Mouse (Mus musculus) retina, embryonic 14.5 days (tissue): ENCODE measurements at regions not wholly inside any gene's neighbourhood (a gene's known extent, or its start where the extent isn't known, plus 50 kb on each side); places are given as distances from the start of the nearest gene placed in this dataset.

Experiments
- DNase-seq: peaks from one replicate; pipeline ENCODE4 v3.0.0-alpha.2; 2015; ENCODE audit warnings: low spot score

DNA sequence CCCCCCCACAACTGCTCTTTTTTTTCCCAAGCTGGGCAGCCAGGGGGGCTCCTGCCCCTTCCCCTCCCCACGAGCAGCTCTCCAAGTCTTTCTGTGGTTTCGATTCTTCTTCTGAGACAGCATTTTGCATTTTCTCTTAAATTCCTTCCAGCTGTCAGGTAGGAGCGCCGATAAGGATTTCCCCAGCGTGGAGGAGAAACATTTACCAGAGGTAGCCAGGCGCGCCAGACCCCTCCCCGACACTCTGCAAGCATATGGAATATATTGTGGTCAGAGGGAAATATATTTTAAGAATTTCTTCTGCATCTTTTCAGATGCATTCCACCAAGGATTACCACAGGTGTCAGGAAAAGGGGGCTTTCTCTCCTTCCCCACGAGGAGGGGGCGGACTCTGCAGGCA lies 111.9 kb downstream of the Tbx5 start:
- DNase-seq: no peak

DNA sequence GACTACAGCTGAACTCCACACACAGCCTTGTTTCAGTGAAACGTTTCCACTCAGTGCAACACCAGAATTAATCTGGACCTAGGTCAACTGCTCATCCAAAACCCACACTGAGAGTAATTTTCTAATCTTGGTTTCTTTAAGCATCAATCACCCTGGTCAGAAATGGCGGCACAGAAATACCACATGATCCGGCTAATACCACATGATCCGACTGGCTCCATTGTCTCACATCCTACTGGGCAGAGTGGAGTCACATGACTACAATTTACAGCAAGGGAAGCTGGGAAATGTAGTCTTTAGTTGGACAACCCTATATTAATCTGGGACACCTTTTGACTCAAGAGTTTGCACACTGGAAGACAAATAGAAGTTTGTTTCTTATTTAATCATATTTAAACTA lies 115.9 kb downstream of the Tbx5 start:
- peak; percentile 38 for DNase-seq

DNA sequence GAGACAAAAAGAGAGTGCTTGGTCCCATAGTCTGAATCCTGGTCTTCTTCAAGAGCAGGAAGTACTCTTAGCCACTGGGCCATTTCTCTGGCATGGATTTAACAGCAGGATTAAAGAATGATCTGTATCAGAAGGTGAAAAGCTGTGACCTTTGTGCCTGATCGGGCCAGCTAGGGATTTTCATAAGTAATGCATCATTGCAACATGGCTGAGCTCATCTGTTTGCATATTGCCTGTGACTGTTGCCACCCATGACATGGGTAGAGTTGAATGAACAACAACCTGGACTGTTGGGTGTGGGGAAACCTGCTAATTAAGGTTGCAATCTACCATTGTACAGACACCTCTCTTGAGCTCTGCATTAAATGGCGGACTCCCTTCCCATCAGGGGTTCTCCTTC lies 119.6 kb downstream of the Tbx5 start:
- DNase-seq: no peak

DNA sequence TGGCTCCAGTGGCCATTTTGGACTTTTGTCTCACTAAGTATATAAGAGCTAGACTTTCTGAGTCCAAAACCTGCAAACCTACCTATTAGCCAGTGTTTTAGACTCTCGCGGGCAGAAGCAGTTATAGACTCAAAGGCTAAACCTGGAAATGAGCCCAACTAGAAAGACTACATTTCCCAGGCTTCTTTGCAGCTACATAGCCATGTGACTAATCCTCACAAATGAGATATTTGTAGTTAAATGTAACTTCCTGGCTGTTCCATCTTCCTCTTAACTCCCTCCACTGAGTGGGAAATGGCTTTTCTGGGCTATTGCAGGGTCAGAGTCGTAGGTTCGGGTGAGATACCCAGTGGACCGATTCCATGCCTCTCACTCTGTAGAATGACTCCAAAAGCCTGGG lies 120.7 kb downstream of the Tbx5 start:
- no peak for DNase-seq

DNA sequence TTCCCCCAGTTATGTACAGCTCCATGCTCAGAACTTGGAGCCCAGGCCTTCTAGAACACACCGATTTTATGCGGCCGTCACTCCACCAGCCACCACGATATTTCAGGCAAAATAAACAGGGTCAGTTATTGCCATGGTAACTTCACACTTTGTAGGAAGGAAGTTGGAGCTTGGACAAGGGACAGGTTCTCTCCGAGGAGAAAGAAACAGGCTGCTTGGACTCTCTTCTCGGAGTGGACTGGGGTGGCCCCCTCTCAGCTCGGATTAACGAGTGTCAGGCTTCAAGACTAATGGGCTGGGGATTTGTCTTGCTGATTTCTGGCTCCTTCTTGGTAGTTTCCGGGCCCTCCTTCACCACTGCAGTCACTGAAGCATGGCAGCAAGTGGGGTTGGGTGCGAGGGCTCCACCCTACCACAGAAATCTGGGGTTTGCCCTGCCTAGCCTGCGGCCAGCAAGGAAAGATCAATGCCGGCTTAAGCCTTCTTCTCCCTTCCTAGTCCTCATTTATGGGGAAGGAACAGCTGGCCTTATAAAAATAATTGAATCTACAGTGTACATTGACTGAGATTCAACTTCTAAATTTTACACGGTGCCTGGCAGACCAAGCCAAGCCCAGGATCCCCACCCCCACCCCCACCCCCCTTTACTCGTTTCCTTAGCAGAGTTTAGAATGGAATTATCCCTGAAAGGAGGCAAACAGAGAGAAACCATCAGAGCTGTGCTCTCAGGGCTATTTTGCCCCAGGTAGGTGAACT lies 121.5 kb downstream of the Tbx5 start:
- no peak for DNase-seq

DNA sequence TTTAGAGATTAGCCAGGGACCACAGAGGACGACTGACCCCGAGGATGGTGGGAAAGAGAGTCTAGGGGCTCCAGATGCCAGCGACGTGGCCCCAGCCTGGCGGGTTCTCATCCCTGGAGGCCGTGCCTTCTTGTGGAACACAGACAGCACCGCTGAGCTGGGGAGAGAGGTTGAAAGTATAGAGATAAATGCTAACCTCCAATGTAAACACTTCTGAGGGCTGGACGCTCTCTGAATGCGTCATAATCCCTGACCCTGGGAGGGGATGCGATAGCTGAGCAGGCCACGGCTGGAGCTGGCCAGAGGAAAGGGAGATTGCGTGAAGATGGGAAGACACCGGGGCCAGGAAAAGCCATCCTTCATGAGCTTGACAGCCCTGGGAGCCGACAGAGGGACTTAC lies 126.5 kb downstream of the Tbx5 start:
- DNase-seq: no peak

DNA sequence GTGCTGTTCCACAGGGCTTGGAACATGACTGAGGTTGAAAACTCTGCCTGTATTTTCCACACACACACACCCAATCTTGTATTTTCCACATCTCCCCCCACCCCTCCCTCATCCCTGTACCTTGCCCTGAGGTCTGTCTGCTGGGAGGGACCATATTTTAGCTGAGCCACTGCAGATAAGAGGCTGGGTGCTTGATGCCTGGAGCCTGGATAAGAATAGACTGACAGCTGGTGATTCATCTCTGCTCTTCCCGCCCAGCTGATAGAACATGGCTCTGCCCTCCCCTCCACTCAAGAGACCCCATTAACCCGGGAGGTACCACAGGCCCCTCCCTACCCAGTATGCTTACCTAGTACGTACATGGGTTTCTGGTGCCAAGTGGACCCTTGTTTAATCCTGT lies 132.3 kb downstream of the Tbx5 start:
- DNase-seq: no peak

DNA sequence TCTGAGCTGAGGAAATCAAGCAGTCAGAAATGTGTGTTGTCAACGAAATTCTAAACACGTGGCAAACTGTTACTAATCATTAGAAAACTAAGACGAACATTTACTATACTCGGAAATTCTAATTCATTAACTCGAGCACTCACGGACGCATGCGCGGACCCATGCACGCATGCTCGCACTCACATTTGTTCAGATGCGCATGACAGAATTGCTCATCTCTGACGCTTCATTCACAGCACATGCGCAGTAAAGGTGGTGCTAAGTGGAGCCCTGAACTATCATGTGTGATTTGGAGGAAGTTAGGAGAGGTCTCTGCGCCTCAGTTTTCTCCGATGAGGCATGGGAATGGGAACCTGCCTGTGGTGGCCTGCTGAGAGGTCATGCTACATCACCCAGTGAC lies 138.8 kb downstream of the Tbx5 start:
- peak; percentile 64 for DNase-seq

DNA sequence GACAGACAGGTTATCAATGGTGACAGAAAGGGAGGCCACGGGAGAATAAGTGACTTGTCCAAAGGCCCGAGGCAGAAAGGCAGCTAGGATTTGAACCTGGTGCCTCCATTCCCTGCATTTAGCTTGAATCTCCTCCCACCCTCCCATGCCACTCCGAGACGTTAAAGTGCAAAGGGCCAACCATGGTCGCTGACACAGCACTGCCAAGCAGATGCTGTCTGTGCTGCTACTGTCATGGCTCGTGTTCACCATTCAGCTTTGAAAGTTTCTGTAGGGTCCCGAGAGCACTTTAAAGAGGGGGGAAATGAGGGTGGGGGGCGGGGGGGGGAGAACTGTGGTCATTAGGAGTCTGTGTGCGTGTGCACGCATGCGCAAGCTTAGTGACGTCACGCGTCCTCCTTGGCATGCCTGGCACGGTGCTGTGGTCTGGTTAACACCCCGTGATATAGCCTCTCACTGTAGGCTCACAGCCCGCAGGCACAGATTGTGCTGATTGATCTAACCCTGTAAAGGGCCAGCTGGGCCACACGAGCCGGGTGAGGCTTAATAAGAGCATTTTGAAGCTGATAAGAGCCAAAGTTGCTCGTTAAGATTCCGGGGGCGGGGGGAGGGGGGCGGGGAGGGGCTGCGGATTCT lies 140.5 kb downstream of the Tbx5 start:
- DNase-seq: peak; percentile 36

DNA sequence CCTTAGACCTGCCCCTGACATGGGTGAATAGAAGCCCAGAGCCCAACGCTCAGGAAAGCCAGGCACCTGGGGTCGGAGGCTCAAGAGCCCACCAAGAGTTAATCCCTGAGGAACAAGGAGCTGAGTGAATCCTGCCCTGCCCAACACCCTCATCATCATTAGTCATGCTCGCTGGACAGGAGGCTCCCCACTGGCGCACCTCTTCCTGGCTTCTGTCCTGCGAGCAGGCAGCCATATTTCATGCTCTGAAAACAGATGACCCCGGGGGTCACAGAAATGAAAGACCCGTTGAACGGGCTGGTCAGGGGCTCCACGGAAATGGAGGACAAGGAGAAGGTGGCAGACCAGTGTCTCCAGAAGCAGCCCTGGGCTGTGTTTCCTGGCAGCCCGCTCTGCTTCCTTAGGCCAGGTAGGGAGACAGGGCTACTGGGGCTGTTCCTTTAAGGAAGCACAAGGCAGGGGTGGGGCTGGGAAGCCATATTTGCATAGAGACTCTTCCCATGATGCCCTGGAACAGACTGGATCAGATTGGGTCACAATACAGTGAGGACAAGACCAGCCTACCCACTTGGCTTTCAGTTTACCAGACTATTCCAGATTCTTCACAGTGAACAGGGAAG lies 138.1 kb upstream of the Rbm19 start:
- peak; percentile 41 for DNase-seq

DNA sequence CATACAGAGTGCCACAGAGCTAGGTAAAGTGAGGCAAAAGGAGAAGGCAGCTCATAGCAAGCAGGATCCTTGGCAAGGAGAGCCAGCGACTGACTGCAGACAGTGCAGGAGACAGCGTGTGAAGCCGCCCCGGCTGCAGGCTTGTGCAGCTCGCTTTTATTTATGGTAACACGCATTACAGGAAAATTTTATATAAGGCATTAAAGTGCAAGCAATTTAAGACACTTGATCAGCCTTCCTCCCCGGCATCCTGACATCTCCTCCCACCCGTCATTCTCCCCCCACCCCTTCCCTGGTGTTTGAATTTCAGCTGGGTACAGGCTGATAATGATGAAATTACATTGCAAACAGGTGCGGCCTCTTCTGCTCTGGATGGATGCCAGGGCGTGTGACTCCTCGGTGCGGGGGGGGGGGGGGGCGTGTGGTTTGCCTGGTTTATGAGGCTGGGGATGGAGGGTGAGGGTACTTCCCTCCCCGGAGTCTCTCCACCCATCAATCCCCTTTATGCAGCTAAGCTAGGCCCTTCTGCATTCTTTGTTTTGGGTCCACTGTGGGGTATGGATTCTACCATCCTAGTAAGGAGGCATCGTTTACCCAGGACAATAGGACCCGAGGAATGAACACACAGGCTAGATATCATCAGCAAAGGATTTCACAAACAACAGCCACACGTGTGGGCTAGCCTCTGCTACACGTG lies 135.0 kb upstream of the Rbm19 start:
- DNase-seq: no peak

DNA sequence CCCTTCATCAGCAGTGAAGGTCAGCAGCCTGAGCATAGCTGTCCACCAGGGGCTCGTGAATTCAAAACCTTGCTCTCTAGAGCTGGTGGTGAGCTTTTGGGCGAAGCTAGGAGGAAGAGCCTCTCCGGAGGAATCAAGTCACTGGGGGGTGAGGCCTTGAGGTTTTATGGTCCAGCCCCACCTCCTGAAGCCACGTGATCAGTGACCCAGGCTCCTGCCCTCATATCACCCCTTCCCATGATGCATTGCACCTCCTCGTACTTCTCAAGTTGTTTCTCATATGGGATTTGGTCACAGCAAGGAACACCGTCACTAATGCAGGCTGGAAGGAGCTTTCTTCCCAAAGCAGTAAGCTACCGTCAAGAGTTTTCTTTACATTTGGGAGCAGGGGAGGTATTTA lies 132.1 kb upstream of the Rbm19 start:
- DNase-seq: no peak

DNA sequence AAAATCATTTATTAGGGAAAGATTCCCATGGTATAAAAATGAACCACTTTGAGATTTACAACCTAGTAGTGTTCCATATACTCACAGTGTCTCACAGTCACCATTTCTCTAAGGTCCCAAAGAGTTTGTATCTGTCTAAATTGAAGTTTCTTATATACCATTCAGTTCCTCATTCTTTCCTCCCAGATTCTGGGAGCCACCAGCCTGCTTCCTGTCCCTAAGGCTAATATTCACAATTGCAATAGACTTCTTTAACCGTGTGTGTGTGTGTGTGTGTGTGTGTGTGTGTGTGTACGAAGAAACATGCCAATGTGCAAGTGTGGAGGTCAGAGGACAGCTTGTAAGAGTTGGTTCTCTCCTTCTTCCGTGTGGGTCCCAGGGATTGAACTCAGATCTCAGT lies 124.1 kb upstream of the Rbm19 start:
- no peak for DNase-seq

DNA sequence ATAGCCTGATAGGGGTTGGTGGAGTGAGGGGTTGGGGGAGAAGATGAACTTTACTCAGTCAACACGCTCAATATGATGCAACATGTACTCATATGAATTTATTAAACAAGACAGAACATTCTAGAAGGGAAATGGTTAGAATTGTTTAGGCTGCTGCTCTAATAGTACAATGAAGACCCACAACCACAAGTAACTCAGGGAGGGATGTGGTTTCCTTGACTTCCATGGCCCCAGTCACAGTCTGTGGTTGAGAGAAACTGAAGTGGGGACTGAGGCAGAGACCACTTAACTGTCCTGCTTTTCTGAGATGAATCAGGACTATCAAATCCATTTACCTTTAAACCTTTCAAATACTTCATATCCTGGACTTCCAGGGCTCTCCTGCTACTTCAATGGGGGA lies 120.5 kb upstream of the Rbm19 start:
- DNase-seq: no peak

DNA sequence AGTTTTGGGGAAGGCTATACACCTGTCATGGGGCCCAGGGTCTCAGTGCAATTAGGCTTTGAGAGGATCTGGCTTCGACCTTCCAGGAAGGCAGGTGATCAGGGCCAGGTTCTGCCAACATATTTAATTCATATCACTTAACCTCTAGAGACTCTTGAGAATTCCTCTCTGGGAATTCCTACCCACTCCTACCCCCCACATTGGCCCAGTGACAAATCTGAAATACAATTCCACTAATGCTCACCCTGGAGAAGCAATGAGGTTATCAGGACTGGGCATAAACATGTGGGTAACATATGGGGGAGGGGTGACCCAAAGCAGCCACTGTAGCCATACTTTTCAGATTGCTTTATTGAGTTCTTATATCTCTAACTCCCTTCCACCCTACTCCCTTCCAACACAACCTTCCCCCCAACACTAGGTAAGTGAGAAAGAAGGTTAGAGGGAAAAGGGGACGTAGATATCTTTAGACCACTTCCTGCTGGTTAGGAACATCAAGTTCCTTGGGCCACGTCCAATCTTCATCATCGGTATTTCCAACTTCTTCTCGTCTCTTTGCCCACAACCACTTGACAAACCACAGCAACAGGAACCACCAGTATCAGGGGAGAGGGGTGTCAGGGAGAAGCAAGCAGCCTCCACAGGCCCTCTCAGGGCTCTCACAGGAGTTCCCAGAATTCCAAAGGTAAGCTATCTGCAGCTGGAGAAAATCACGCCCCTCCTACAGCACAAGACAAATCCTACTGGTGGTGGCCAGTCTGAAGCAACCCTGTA lies 110.4 kb upstream of the Rbm19 start:
- DNase-seq: no peak

DNA sequence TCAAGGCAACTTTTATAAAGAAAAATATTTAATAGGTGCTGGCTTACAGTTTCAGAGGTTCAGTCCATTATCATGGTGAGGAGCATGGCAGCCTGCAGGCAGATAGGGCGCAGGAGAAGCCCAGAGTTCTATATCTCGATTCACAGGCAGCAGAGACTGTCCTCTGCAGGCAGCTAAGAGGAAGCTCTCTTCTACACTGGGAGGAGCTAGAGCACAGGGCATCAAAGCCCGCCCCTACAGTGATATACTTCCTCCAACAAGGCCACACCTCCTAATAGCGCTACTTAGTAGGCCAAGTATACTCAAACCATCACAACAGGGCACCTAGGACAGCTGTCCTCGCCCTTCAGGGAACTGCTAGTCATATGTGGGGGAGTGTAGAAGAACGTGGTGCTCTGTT lies 108.5 kb upstream of the Rbm19 start:
- DNase-seq: no peak

DNA sequence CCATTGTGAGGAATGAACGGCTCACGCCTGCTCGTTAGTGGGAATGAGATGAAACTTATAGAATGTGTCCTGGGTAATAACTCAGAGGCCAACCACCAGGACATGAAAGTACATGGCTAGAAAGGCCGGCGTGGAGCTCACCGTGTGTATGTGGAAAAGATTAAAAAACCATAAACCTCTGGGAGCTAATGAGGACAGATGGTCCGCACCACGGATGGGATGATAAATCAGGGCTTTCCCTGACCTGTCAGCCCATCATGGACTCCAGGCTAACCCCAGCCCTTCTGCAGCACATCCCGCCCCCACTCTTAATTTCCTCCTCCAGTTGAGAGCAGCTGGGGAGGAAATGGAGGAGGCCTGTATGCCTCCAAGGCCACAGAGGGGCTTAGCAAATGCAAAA lies 108.0 kb upstream of the Rbm19 start:
- DNase-seq: no peak

DNA sequence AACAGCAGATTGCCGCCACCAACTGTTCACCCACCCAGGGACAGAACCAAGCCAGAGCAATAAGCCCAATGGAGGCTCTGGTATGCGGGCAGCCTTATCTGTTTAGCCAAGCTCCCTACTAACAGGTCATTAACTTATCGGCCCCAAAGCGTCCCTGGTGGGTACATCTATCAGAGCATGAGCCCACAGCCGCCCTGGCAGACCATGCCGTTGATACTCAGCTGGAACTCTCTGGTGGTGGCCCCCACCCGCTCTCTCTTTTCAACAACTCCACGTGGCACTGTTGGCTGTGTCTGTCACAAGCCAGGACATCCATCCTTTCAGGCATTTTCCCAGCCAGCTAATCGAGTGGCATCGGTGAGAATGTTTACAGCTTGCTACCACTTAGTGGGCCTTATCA lies 100.8 kb upstream of the Rbm19 start:
- no peak for DNase-seq

DNA sequence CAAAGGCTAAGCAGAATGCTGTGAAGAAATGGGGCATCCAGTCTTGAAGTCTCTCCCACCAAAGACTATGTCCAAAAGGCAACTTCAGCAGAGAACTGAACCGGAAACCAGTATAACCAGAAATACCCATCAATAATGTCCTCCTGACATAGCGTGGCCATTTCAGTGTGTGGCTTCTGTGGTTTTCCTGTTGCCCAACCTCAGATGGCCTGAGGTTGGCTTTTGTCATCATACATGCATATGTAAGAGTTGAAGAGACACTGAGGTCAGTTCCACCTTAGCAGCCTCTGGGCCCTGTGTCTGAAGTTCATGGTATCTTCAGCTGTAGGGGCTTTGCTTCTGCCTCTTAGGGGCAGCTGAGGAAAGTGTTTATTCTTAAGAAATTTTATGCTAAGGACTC lies 98.1 kb upstream of the Rbm19 start:
- DNase-seq: no peak

DNA sequence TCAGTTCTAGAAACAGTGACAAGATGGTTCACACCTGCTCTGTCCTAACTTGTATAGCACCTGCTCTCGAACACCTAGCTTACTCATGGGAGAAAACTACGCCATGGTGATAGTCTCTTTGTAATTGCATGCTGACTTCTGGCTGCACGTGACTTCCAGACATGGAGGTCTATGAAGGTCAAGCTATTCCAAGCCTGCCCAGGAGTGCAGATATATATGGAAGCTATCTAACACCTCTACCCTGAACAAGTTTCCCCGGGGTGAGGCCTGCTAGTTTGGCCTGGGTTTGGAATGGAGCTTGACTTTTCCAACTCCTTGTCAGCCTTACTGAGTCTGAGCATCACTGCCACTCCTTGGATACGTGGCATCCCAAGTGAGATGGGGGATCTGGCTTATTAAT lies 95.5 kb upstream of the Rbm19 start:
- DNase-seq: no peak

DNA sequence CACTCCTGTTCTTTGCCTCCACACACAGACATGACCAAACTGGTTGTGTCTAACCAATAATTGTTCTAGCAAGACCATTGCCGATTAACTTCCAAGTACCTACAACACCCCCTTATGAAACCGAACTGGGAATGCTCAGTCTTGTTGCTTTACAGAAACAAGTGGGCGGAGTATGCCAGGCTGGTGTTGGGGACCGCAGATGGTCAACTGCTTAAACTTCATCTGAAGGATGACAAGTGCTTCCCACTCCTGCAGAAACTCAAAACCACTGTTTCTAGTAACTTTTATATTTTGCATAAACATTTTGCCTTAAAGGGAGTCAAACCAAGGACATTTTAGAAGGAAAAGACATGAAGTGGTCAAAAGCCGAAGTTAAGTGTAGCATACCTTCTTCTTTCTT lies 94.0 kb upstream of the Rbm19 start:
- no peak for DNase-seq

DNA sequence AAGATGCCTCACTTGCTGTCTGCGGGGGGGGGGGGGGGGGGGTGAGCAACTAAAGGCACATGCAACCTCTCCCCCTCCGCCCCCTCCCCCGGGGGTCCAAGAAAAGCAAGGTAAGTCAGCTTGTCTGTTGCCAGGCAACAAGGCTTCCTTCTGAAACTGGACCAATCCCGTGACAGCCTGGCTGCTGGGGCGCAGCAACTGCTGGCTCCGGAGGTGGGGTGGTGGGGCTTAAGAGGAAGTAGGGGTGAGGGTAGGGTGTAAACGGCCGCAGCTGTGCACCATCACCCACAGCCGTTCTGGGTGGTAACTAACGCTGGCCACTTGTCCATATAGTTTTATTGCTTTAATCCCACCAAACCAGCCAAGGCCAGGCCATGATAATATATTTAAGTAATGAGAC lies 92.2 kb upstream of the Rbm19 start:
- DNase-seq: peak; percentile 73
